Comparison of ENCODE assay signal across 8 mouse cellular contexts in the genomic region with DNA sequence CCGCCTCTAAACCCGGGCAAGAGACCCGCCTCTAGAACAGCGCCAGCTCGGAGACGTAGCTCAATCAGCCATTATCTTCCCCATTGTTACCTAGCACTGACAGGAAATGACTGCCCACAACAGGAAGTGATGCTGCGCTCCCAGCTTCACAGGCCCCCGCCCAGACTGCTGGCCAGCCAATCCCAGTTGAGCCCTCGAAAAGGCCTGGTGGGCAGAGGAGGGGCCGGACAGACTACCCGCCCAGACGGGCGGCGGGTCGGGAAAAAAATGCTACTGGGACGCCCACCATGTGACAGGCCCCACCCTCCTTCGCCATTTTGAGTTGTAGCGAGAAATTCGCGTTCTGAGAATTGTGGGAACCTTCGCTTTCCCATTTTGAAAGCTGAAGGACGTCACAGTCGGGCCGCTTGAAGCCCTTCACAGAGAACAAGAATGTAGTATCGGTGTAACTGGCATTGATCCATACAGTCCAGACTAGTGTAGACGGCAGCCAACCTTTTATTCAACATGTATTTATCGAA. TPM values are rescaled to one million over a fixed set of nuclear protein-coding genes. Genes with fewer than 3 reads are reported as not detected.
DNase-seq lines count a peak whose midpoint lies in the region; ATAC-seq lines count a peak whose summit lies in the region.

A gene (minus strand): TSS at position 116 of the 521 bp plus-strand sequence.

- peak within 1 kb of the TSS; percentile 57 for H3K4me2 ChIP-seq in forebrain, embryonic 14.5 days (ENCODE audit: low read length)
- H3K4me2 ChIP-seq in neural tube, embryonic 15.5 days: peak within 1 kb of the TSS; percentile 57

- no peaks in the 10 kb centered on the region for H3K4me1 ChIP-seq in forebrain, embryonic 14.5 days (ENCODE audit: control insufficient read depth, insufficient read depth, low read length)
- H3K4me1 ChIP-seq in neural tube, embryonic 15.5 days: no peaks in the 10 kb centered on the region

- H3K27ac ChIP-seq in forebrain, embryonic 14.5 days (ENCODE audit: low read depth, low read length): peak within 1 kb of the TSS; percentile 92
- H3K27ac ChIP-seq in neural tube, embryonic 15.5 days (replicated peaks): peak within 1 kb of the TSS; percentile 91

- peaks cover 3% of the 10 kb centered on the region; the same call in 1 of the 2 replicates for H3K36me3 ChIP-seq in forebrain, embryonic 14.5 days (ENCODE audit: control insufficient read depth, insufficient read depth, low read length)
- H3K36me3 ChIP-seq in neural tube, embryonic 15.5 days: no peaks in the 10 kb centered on the region

- H3K9ac ChIP-seq in forebrain, embryonic 14.5 days (ENCODE audit: low read length): peak within 1 kb of the TSS; percentile 80
- peak within 1 kb of the TSS; percentile 73 for H3K9ac ChIP-seq in neural tube, embryonic 15.5 days (replicated peaks)

- DNase-seq in ES-CJ7 (ENCODE audit: low read depth, low spot score): peak; percentile 94
- peak; percentile 84 for DNase-seq in cerebellum, adult 11 months
- peak; percentile 96 for DNase-seq in forebrain, embryonic 14.5 days (ENCODE audit: low spot score)
- peak; percentile 87 to 88 for DNase-seq in heart, postnatal 14 days
- peak; percentile 91 for DNase-seq in layer of hippocampus, adult 11-12 months (ENCODE audit: low spot score)
- peak; percentile 95 for DNase-seq in lung, adult 18-20 months
- peak; percentile 94 for DNase-seq in testis, postnatal 14 days (ENCODE audit: low spot score)

- intact Hi-C loops in heart, postnatal 14 days (cut with DNase I): loop anchor here (10.0 kb wide), 1 partner anchor 496 kb away; no protein-coding TSS in a partner anchor

- WGBS in forebrain, embryonic 14.5 days: 31% methylated on average over 27 of the region's 27 CpGs
- WGBS in neural tube, embryonic 15.5 days: 21% methylated on average over 27 of the region's 27 CpGs

- peak; percentile 100 for ATAC-seq in forebrain, embryonic 14.5 days
- ATAC-seq in neural tube, embryonic 15.5 days (ENCODE audit: low FRiP score): peak; percentile 99

- H3K9me3 ChIP-seq in forebrain, embryonic 14.5 days (replicated peaks; ENCODE audit: control insufficient read depth, low read length): no peaks in the 10 kb centered on the region
- no peaks in the 10 kb centered on the region for H3K9me3 ChIP-seq in neural tube, embryonic 15.5 days (replicated peaks)

- peak within 1 kb of the TSS; percentile 65 for H3K4me3 ChIP-seq in forebrain, embryonic 14.5 days (ENCODE audit: low read depth, low read length)
- H3K4me3 ChIP-seq in neural tube, embryonic 15.5 days (replicated peaks): peak within 1 kb of the TSS; percentile 64

- peaks cover 8% of the 10 kb centered on the region; the same call in 1 of the 2 replicates for H3K27me3 ChIP-seq in forebrain, embryonic 14.5 days (replicated peaks; ENCODE audit: control insufficient read depth, insufficient read depth, low read length)
- peaks cover 6% of the 10 kb centered on the region; the same call in 1 of the 2 replicates for H3K27me3 ChIP-seq in neural tube, embryonic 15.5 days (replicated peaks)

RNA-seq across cellular contexts. Expression of the gene that starts here (rescaled TPM):
- polyA plus RNA-seq in forebrain, embryonic 14.5 days (2014; fragmentation: Nextera tagmentation; extraction: Ambion mirVana): 21.9 and 25.7 TPM in 2 replicates
- total RNA-seq in heart, postnatal 14 days (2021): 10 to 100 TPM; 26.2 to 28.1 TPM
- 23.2 and 24.0 TPM in 2 replicates for polyA plus RNA-seq in neural tube, embryonic 15.5 days (2015; fragmentation: Nextera tagmentation; extraction: Ambion mirVana)

Comparison
In these comparisons a context has a peak if more than half of its experiments do, and no peak if none do; other contexts are left out.
1. Peak in every context shown above with its lines: DNase-seq, ATAC-seq, H3K4me3 ChIP-seq and H3K27ac ChIP-seq.